Mouse (Mus musculus) brain, adult 2 months (tissue): ENCODE results near the gene Zfp617.
"Not testable (repeated sequence)": the region's sequence is repeated elsewhere in the genome, so short reads cannot be mapped to it uniquely, and the experiment has no call there.

Source experiments
- DNase-seq: peaks from one replicate; pipeline ENCODE4 v3.0.0; 2011; ENCODE audit warnings: low read depth, low spot score

Gene Zfp617

DNA sequence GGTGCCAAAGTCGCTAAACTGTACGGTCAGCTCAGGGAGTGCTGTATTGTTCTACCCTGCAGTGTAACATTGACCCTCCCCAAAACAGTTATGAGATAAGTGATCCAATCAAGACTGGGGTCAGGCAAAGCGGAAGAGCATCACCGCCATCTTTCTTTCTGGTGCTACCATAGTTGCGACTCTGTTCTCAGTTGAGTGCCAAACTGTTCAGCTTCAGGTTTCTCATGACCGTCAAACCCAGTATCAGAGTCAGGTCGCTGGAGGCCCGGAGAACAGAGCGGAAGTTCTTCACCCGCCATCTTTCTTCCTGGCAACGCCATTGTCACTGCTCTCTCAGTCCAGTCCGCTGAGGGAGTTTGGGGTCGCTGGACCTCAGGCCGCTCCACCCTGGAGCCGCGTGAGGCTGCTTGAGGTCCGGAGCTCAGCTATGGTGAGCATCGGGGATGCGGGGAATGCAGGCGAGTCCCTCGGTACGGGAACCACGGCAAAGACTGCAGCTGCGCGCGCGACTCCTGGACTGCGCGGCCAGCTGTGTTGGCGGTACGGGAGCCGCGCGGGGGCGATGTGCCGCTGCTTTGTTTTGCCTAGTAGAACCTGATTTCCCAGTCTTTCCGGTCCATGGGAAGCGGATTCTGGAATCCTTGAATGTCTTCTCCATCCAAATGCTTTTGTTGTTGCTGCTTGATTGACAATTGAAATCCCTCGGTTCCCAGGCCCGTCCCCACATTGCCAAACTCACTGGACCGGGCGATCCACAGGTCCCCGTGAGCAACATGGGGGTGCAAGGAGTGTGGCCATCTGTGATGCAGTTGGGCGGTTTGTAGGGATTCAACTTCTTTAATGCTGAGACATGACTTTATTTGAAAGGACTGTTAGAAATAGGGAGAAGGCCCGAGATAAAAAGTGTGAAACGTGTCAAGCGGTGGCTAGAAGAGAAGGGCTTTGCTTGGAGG, at the start of gene Zfp617, which contains the start of gene Zfp882:
Gene Zfp617 (plus strand): TSS at position 327 of the 953 bp plus-strand sequence.
Gene Zfp882 (plus strand): TSS at position 300 of the 953 bp plus-strand sequence.
- DNase-seq: peak; percentile 98

GRCm38 (mm10) chr8:71861551-71861950, 46.9 kb upstream of the Zfp617 start:
- DNase-seq: not testable (repeated sequence)

DNA sequence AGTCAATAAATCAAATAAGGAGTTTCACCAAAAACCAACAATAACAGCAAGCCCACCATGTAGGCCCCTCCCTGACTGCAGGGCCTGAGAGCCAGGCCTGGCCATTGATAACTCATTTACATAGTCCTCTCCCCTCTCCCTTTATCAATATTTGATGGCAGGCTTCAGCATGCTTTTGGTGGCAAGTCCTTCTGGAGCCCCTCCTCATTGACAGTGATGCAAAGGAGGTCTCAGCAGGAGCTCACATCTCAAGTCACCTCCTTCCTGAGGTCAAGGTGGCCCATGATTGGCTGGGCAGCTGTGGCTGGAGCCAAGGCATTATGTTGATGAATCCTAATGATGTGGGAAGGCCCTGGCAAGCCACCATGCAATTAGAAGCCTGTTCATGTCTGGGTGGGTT, 46.4 kb upstream of the Zfp617 start:
- DNase-seq: not testable (repeated sequence)

DNA sequence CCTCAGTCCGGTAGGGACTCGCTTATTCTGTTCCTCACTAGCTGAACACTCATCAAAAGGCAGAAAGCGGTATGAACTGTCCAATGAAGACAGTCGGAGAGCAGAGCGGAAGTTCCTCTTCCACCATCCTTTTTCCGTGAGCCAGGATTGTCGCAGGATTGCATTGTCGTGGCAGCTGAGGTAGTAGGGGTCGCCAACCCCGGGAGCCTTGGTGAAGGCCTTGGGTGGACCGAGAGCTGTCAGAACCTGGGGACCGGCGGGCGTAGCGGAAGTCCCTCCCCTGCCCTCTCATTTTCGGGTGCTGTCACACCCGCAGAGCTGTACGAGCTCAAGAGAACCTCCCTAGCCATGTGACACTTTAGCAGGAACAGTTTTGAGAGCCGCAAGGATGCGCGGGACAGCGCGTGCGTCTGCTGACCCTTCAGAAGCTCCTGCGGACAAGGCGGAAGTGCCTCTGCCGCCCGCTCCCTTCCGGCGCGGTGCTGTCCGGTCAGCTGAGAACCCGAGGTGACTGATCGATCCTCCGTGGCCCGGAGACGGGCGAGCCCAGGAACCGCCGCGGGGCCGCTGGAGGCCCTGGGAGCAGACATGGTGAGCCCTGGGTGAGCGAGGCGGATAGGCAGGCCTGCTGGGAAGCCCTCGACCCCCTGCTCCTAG, 26.7 kb upstream of the Zfp617 start, which contains the start of gene Zfp709:
Gene Zfp709 (plus strand): TSS at position 402 of the 657 bp plus-strand sequence.
- DNase-seq: peak; percentile 96

GRCm38 (mm10) chr8:71900666-71901065, 7.8 kb upstream of the Zfp617 start:
- DNase-seq: not testable (repeated sequence)

DNA sequence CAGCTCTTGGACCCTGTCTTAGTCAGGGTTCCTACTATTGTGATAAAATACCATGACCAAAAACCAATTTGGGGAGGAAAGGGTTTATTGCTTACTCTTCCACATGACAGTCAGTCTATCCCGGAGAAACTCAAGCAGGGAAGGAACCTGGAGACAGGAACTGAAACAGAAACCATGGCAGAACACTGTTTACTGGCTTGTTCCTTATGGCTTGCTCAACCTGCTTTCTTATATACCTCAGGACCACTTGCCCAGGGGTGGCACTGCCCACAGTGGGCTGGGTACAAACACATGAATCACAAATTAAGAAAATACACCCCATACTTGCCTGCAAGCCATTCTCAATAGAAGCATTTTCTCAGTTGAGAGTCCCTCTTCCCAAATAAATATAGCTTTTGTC, 5.4 kb upstream of the Zfp617 start:
- not testable (repeated sequence) for DNase-seq

DNA sequence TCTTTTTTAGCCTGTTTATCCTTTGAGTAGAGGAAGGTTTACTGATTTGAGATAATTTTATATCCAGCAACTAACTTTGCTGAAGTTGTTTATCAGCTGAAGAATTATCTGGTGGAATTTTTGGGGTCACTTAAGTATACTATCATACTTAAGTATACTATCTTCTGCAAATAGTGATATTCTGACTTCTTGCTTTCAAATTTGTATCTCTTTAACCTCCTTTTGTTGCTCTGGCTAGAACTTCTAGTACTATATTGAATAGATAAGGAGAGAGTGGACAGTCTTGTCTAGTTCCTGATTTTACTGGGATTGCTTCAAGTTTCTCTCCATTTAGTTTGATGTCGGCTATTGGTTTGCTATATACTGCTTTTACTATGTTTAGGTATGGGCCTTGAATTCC, 1.6 kb upstream of the Zfp617 start:
- no peak for DNase-seq

GRCm38 (mm10) chr8:71907798-71908257, 607 bp upstream of the Zfp617 start:
- DNase-seq: no peak

DNA sequence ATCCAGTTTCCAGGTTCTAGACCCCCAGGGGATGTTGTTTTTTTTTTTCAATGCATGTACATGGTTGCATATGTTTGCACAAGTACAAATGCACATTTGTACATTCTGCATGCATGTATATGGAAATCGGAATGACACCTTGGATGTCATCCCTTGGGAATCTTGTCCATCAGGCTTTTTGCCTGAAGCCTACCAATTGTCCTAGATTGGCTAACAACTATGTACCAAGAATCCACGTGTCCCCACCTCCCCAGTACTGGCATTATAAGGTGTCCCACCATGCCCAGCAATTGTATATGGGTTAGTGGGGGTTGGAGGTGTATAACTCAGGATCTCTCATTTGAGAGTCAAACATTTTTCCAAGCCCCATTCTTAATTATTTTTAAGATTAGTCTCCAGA, 3.9 kb downstream of the Zfp617 start:
- no peak for DNase-seq

DNA sequence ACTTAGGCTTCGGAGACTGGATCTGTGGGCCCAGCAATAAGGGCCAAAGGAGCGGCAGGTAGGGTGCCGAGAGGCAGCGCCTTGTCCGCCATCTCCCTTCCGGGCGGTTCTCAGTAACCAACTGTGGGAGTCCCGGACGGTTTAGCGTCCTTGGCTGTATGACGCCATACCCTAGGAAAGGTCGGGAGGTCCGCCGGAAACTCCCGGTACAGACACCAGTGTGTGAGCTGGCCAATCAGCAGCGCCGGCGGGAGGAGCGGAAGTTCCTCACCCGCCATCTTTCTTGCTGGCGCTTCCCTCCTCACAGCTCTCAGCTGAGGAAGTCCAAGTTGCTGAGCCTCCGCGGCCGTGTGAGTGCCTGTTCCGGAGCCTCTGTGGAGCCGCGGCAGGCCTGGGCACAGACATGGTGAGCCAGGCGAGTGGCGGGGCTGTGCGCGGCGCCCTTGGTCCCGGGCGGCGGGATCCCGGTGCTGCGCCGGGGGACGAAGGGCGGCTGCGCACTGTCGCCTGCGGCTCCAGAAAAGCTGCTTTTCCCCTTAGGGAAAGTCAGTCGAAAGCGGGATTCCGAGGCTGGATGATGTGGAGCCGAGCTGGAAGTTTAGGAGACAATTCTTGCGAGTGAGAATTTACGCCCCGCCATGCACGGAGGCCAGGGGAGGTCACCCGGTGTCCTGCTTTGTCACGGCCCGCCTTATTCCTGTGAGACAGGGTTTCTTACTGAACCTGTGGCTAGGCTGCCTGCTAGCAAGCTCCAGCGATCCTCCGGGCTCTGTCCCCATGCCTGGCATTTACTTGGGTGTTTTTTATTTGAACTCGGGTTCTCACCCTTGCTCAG, 14.3 kb downstream of the Zfp617 start:
- DNase-seq: peak; percentile 99

DNA sequence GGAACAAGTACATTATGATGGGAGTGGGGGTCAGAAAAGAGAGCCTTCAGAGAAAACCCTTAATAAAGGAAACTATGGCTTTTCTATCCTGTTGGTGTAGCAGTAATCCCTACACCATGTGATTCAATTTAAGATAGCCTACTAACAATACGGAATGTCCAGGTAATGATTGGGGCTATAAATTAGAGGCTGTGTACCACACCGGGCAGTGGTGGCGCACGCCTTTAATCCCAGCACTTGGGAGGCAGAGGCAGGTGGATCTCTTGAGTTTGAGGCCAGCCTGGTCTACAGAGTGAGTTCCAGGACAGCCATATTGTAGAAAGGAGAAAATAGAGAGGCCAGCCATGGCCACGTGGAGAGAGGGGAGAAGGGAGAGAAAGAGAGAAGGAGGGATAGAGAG, 17.4 kb downstream of the Zfp617 start:
- DNase-seq: no peak

DNA sequence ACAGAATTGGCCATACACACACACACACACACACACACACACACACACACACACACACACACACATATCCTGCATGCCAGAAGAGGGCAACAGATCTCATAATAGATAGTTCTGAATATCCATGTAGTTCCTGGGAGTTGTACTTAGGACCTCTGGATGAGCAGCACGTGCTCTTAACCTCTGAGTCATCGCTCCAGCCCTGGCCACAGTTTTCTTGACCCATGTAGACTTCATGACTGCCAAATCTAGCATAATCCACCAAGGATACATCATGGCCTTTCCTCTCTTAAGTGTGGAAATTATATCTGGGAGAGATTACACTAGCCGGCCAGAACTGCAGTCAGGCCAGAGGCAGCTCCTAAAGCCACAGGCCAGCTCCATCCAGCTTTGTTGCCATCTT, 18.1 kb downstream of the Zfp617 start:
- no peak for DNase-seq

GRCm38 (mm10) chr8:71927779-71928178, 19.3 kb downstream of the Zfp617 start:
- no peak for DNase-seq

DNA sequence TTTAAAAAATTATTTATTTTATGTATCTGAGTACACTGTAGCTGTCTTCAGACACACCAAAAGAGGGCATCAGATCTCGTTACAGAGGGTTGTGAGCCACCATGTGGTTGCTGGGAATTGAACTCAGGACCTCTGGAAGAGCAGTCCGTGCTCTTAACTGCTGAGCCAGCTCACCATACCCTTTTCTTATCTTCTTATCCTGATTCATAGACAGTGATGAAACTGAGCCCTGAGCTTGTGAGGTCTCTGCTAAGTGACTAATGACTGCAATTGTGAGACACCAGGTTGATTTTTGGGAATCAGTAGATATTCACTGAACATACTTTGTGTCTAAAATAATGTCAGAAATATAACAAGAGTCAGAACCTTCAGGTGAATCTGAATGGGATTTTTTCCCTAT, 29.6 kb downstream of the Zfp617 start:
- not testable (repeated sequence) for DNase-seq

- DNase-seq: no peak
Observed at GRCm38 (mm10) chr8:71940293-71941208, 32.1 kb downstream of the Zfp617 start.

- DNase-seq: no peak
Observed at GRCm38 (mm10) chr8:71941776-71942175, 33.3 kb downstream of the Zfp617 start.

DNA sequence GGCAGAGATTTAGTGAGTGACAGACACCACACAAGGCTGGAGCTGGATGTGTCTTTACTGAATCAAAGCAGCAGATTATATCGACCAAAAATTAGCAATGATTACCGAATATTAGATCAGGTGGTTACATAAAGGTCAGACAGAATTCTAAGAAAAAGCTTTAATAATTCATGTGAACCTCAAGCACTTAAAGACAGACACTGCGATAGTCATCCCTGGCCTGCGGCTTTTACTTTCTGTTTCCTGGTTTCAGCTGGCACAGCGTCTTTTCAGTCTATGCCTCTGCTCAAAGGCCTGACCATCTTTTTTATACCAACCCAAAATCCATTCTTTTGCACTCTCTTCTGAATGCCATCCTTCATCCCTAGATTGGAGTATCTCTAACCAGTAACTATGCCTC, 40.2 kb downstream of the Zfp617 start:
- no peak for DNase-seq

- peak; percentile 100 for DNase-seq
Observed at GRCm38 (mm10) chr8:71950482-71951221, 42.2 kb downstream of the Zfp617 start, which contains the start of gene Zfp961. Gene Zfp961, plus strand, starts transcription at chr8:71951038.

GRCm38 (mm10) chr8:71951436-71952161, 43.2 kb downstream of the Zfp617 start:
- DNase-seq: no peak
